Mouse (Mus musculus): ENCODE results near the gene Zfp932.
"Not testable (repeated sequence)": the region's sequence is repeated elsewhere in the genome, so short reads cannot be mapped to it uniquely, and the experiment has no call there.

GRCm38 (mm10) chr5:109996026-109996937 lies at the start of gene Zfp932:
- not testable (repeated sequence) for TF ChIP-seq CTCF (IDR thresholded peaks at IDR 0.05; ENCODE audit: extremely low read depth, insufficient read depth, insufficient read length, insufficient replicate concordance); POLR2A (IDR thresholded peaks at IDR 0.05; ENCODE audit: low read depth, low read length)
